Mouse (Mus musculus) small intestine, adult 2 months (tissue): ENCODE data around the gene Ccer2.

Source experiments
- CTCF ChIP-seq: fragments of 200-500 bp; IDR thresholded peaks from 2 replicates; pipeline ENCODE4 v1.5.1; 2012; ENCODE audit warnings: low read depth, mild to moderate bottlenecking, control low read depth, inconsistent platforms, low read length, moderate library complexity, mixed read lengths; ENCODE audit not compliant: insufficient replicate concordance, insufficient read length; ENCODE audit errors: extremely low read depth
- POLR2A ChIP-seq: fragments of 200-500 bp; IDR thresholded peaks from 2 replicates; pipeline ENCODE4 v1.6.1; 2012; ENCODE audit warnings: low read depth, mild to moderate bottlenecking, control low read depth, inconsistent platforms, low read length, moderate library complexity

DNA sequence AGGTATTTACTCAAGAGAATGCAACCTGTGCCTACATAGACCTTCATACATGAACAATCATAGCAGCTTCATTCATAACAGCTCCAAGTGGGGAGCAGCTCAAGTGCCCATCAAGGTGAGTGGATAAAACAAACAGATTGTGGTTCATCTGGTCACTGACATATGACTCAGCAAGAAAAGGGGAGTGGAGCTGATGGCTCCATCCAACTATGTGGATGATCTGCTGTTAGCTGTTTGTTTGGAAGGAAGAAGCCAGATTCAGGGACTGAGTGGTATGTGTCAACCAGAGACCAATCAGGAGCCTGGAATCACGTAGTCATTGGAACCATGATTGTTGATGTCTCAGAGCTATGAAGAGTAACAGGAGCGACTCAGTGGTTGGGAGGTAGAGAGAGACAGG is 31.4 kb upstream of the Ccer2 start:
- TF ChIP-seq CTCF (no peak), POLR2A (no peak)
